Mouse (Mus musculus) brain, adult 2 months (tissue): Measurements from ENCODE around the gene Rptor.

Source experiments
- DNase-seq: peaks from one replicate; pipeline ENCODE4 v3.0.0; 2011; ENCODE audit warnings: low read depth, low spot score

Rptor gene

GRCm38 (mm10) chr11:119687316-119687715 lies 84.6 kb downstream of the Rptor start:
- no peak for DNase-seq

GRCm38 (mm10) chr11:119687966-119688365 lies 85.3 kb downstream of the Rptor start:
- DNase-seq, result peak; percentile 62

GRCm38 (mm10) chr11:119689936-119690335 lies 87.2 kb downstream of the Rptor start:
- DNase-seq, result no peak

GRCm38 (mm10) chr11:119692196-119692910 lies 89.6 kb downstream of the Rptor start:
- no peak for DNase-seq

GRCm38 (mm10) chr11:119692911-119693261 lies 90.2 kb downstream of the Rptor start:
- DNase-seq, result no peak

- DNase-seq, result no peak
Measured at GRCm38 (mm10) chr11:119694146-119694860, 91.6 kb downstream of the Rptor start.

- no peak for DNase-seq
Measured at GRCm38 (mm10) chr11:119696401-119696800, 93.7 kb downstream of the Rptor start.

- DNase-seq, result no peak
Measured at GRCm38 (mm10) chr11:119705381-119706066, 102.8 kb downstream of the Rptor start.

- no peak for DNase-seq
Measured at GRCm38 (mm10) chr11:119707259-119707658, 104.6 kb downstream of the Rptor start.

GRCm38 (mm10) chr11:119709239-119709638 lies 106.5 kb downstream of the Rptor start:
- DNase-seq, result peak; percentile 73

- no peak for DNase-seq
Measured at GRCm38 (mm10) chr11:119710338-119710737, 107.6 kb downstream of the Rptor start.

- no peak for DNase-seq
Measured at GRCm38 (mm10) chr11:119710822-119711221, 108.1 kb downstream of the Rptor start.

- no peak for DNase-seq
Measured at GRCm38 (mm10) chr11:119715437-119715836, 112.7 kb downstream of the Rptor start.

- no peak for DNase-seq
Measured at GRCm38 (mm10) chr11:119715841-119716596, 113.3 kb downstream of the Rptor start.

- no peak for DNase-seq
Measured at GRCm38 (mm10) chr11:119718115-119718514, 115.4 kb downstream of the Rptor start.

- DNase-seq, result peak; percentile 67
Measured at GRCm38 (mm10) chr11:119720101-119721048, 117.7 kb downstream of the Rptor start.

- DNase-seq, result no peak
Measured at GRCm38 (mm10) chr11:119724709-119725108, 122.0 kb downstream of the Rptor start.

- DNase-seq, result peak; percentile 56
Measured at GRCm38 (mm10) chr11:119731382-119731781, 128.7 kb downstream of the Rptor start.

GRCm38 (mm10) chr11:119732362-119732761 lies 129.7 kb downstream of the Rptor start:
- no peak for DNase-seq

- DNase-seq, result peak; percentile 97
Measured at GRCm38 (mm10) chr11:119732961-119733656, 130.4 kb downstream of the Rptor start.
